Comparison of ENCODE assay signal across 12 mouse cellular contexts in genomic region chr12:117410604-117411003, GRCm38 (mm10).
DNase-seq lines count a peak whose midpoint lies in the region; ATAC-seq and TF ChIP-seq lines count a peak whose summit lies in the region.
"Had no signal": no experiment of that assay in that cellular context is flagged by ENCODE, and none has a peak within 500 bp of the region (broad histone marks: within the 10 kb centered on the region; RNA-seq: fewer than 3 reads in every experiment).

No protein-coding gene starts in this region.

- H3K9me3 ChIP-seq in heart, embryonic 14.5 days (ENCODE audit: control insufficient read depth, low read length): no peaks in the 10 kb centered on the region
- H3K9me3 ChIP-seq: liver, embryonic 15.5 days had no signal

- peak; percentile 16 for DNase-seq in gastrocnemius, postnatal 14 days
- no peak for DNase-seq in gastrocnemius, adult 2 months
- DNase-seq in brain, adult 2 months (ENCODE audit: low read depth, low spot score): peak; percentile 15
- DNase-seq in kidney, postnatal 4 days: peak; percentile 44 to 67
- DNase-seq in layer of hippocampus, adult 9-10 months (ENCODE audit: low spot score): no peak
- DNase-seq in thymus, postnatal 14 days: no peak
- DNase-seq in liver: no peak

- TF ChIP-seq CTCF in gastrocnemius, adult 2 months (IDR thresholded peaks at IDR 0.05): no peak

- H3K4me3 ChIP-seq in gastrocnemius, adult 2 months: no peak overlapping the region
- H3K4me3 ChIP-seq in heart, embryonic 14.5 days (ENCODE audit: control insufficient read depth in 1 of 2, insufficient read depth in 1 of 2, low read depth in 1 of 2, low read length in 2 of 2): no peak overlapping the region
- H3K4me3 ChIP-seq: liver, embryonic 15.5 days; myocyte had no signal

- H3K4me1 ChIP-seq in heart, embryonic 14.5 days (ENCODE audit: control insufficient read depth in 2 of 2, insufficient read depth in 2 of 2, low read length in 2 of 2): peaks cover 15 to 25% of the 10 kb centered on the region in 2 experiments
- H3K4me1 ChIP-seq: liver, embryonic 15.5 days had no signal

- WGBS in heart, embryonic 14.5 days: 38% methylated on average over 1 of the region's 1 CpGs

- intact Hi-C loops in gastrocnemius, postnatal 14 days (cut with DNase I; ENCODE audit: low total_unique reads): no loop called here
- intact Hi-C loops in gastrocnemius, adult 2 months (cut with DNase I): no loop called here

- H3K36me3 ChIP-seq in heart, embryonic 14.5 days (ENCODE audit: control insufficient read depth, insufficient read depth, low read length): no peaks in the 10 kb centered on the region
- H3K36me3 ChIP-seq: liver, embryonic 15.5 days had no signal

- H3K4me2 ChIP-seq in heart, embryonic 14.5 days (ENCODE audit: low read length): no peak overlapping the region
- H3K4me2 ChIP-seq: liver, embryonic 15.5 days had no signal

- no peaks in the 10 kb centered on the region for H3K27me3 ChIP-seq in heart, embryonic 14.5 days (ENCODE audit: control insufficient read depth, insufficient read depth, low read length)
- H3K27me3 ChIP-seq: liver, embryonic 15.5 days had no signal

- 0 out of 2 replicates have a peak, but pooled peaks have one; percentile 50 for ATAC-seq in heart, embryonic 14.5 days (ENCODE audit: insufficient number of reproducible peaks, insufficient read depth, low FRiP score, low read depth)
- ATAC-seq: CD4-positive, CD25-positive, alpha-beta regulatory T cell, adult 4 months; forebrain, embryonic 16.5 days had no signal

- H3K27ac ChIP-seq in gastrocnemius, adult 2 months: no peak overlapping the region
- H3K27ac ChIP-seq in heart, embryonic 14.5 days (replicated peaks in 1 of 2; ENCODE audit: control insufficient read depth in 1 of 2, insufficient read depth in 1 of 2, low read depth in 2 of 2, low read length in 2 of 2): peak overlapping the region; percentile 31 to 53; a peak in 3 of 4 replicates
- H3K27ac ChIP-seq: liver, embryonic 15.5 days had no signal

- H3K9ac ChIP-seq in heart, embryonic 14.5 days (ENCODE audit: low read length): no peak overlapping the region
- H3K9ac ChIP-seq: liver, embryonic 15.5 days had no signal

Comparison
In these comparisons a context has a peak if more than half of its experiments do, and no peak if none do; other contexts are left out.
1. DNase-seq: peak in gastrocnemius, postnatal 14 days (single experiment), brain, adult 2 months (single experiment) and kidney, postnatal 4 days (2 of 2); none in gastrocnemius, adult 2 months (single experiment), layer of hippocampus, adult 9-10 months (single experiment), thymus, postnatal 14 days (single experiment) and liver (single experiment).